Mouse (Mus musculus) limb, embryonic 13.5 days (tissue): ENCODE measurements around the gene Dnm3. TPM values are rescaled to one million over a fixed set of nuclear protein-coding genes. Genes with fewer than 3 reads are reported as not detected.
A peak's percentile ranks its signal among the peaks of the same experiment; 100 is the strongest.

ENCODE experiments used
- ATAC-seq: fragments of 200-750 bp; cut with Nextera tagmentation; 2 replicates; pipeline ENCODE4 v1.8.0; 2017; ENCODE audit warnings: low read depth, moderate number of reproducible peaks, moderate TSS enrichment; ENCODE audit not compliant: low FRiP score
- H3K27ac ChIP-seq: fragments of 300-500 bp; sonication (generic); 2 replicates; pipeline ENCODE4 v1.5.1; 2015; ENCODE audit warnings: inconsistent platforms, mild to moderate bottlenecking, moderate library complexity
- H3K27me3 ChIP-seq: fragments of 300-500 bp; sonication (generic); 2 replicates; pipeline ENCODE4 v1.6.1; 2015; ENCODE audit warnings: mild to moderate bottlenecking, inconsistent platforms
- H3K36me3 ChIP-seq: fragments of 300-500 bp; sonication (generic); 2 replicates; pipeline ENCODE4 v1.6.1; 2015; ENCODE audit warnings: inconsistent platforms, mild to moderate bottlenecking, moderate library complexity
- H3K4me1 ChIP-seq: fragments of 300-500 bp; sonication (generic); 2 replicates; pipeline ENCODE4 v1.6.1; 2015; ENCODE audit warnings: inconsistent platforms
- H3K4me2 ChIP-seq: fragments of 300-500 bp; sonication (generic); replicated peaks from 2 replicates; pipeline ENCODE4 v1.6.1; 2015; ENCODE audit warnings: inconsistent platforms, mild to moderate bottlenecking, moderate library complexity
- H3K4me3 ChIP-seq: fragments of 300-500 bp; sonication (generic); 2 replicates; pipeline ENCODE4 v1.5.1; 2015; ENCODE audit warnings: moderate library complexity, mild to moderate bottlenecking, inconsistent platforms
- H3K9ac ChIP-seq: fragments of 300-500 bp; sonication (generic); 2 replicates; pipeline ENCODE4 v1.6.1; 2015; ENCODE audit warnings: mild to moderate bottlenecking, inconsistent platforms
- H3K9me3 ChIP-seq: fragments of 300-500 bp; sonication (generic); 2 replicates; pipeline ENCODE4 v1.6.1; 2016; ENCODE audit warnings: inconsistent platforms
- WGBS: fragments of 180-500 bp; shearing (Covaris S2); methylation state at CpG from one replicate; pipeline ENCODE4 v1.1.7; 2015; 5-methylcytosine and 5-hydroxymethylcytosine counted together
- polyA plus RNA-seq: library from polyadenylated mRNA; unstranded; fragments of >200 nt; fragmentation: Nextera tagmentation; extraction: Ambion mirVana; gene quantifications from 2 replicates; pipeline ENCODE4 v1.2.1, GENCODE M21; 2015

Dnm3 gene
- polyA plus RNA-seq, 1 experiment from 2014 or later, result 28.0 TPM

GRCm38 (mm10) chr1:162015247-162015862, 462.5 kb downstream of the Dnm3 start:
- peak; percentile 75 for ATAC-seq
- H3K9ac ChIP-seq, result no peak overlapping the region
- peaks cover 83% of the 10 kb centered on the region for H3K4me1 ChIP-seq
- H3K4me3 ChIP-seq, result no peak overlapping the region
- H3K27ac ChIP-seq, result peak overlapping the region; percentile 99
- H3K9me3 ChIP-seq, result no peaks in the 10 kb centered on the region
- peaks cover 3% of the 10 kb centered on the region; the same call in 1 of the 2 replicates for H3K36me3 ChIP-seq
- WGBS, result 8% methylated on average over 8 of the region's 8 CpGs
- peak overlapping the region; percentile 28; the same call in 1 of the 2 replicates for H3K4me2 ChIP-seq
- no peaks in the 10 kb centered on the region for H3K27me3 ChIP-seq

GRCm38 (mm10) chr1:162013561-162013960, 464.3 kb downstream of the Dnm3 start:
- no peaks in the 10 kb centered on the region for H3K9me3 ChIP-seq
- no peak overlapping the region for H3K9ac ChIP-seq
- no peak overlapping the region for H3K4me3 ChIP-seq
- 84% methylated on average over 4 of the region's 4 CpGs for WGBS
- H3K36me3 ChIP-seq, result peaks cover 3% of the 10 kb centered on the region; the same call in 1 of the 2 replicates
- no peaks in the 10 kb centered on the region for H3K27me3 ChIP-seq
- H3K4me2 ChIP-seq, result no peak overlapping the region
- peaks cover 82% of the 10 kb centered on the region for H3K4me1 ChIP-seq
- H3K27ac ChIP-seq, result peak overlapping the region; percentile 99
- no peak for ATAC-seq

DNA sequence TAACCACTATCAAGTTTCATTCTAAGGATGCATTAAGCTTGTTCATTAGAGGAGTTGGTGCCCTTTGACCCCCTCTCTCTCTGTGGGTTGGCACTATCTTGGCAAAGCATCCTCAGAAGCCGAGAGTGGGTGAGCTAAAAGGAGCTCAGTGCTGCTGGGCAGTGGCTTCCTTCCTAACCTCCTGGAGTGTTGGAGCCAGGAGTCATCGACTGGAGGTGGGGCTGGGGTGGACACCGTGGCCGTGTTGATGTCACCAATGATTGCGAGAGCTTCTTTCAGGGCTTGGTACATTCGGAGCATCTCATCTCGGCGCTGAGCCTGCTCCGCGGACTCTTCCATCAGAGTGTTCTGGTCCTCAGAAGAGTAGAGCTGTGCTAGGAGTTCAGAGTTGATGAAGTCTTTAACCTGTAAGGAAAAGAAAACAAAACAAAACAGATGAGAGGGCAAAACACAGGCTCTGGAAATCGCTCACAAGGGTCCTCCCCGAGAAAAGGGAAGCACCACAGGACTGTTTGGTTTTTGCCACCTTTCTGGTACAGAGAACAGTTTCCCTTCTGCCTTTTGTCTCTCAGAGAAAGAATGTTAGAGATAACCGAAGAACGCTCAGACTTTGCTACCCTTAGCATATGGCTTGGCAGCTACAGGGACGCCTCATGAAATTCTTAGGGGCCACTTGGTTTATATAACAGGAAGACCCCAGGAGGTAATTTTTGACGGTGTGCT, 466.1 kb downstream of the Dnm3 start:
- no peaks in the 10 kb centered on the region for H3K9me3 ChIP-seq
- H3K4me1 ChIP-seq, result peaks cover 81% of the 10 kb centered on the region
- H3K36me3 ChIP-seq, result peaks cover 3% of the 10 kb centered on the region; the same call in 1 of the 2 replicates
- H3K27ac ChIP-seq, result peak overlapping the region; percentile 61; the same call in 1 of the 2 replicates
- no peaks in the 10 kb centered on the region for H3K27me3 ChIP-seq
- no peak overlapping the region for H3K4me3 ChIP-seq
- 74% methylated on average over 16 of the region's 16 CpGs for WGBS
- ATAC-seq, result no peak
- H3K9ac ChIP-seq, result no peak overlapping the region
- H3K4me2 ChIP-seq, result no peak overlapping the region

GRCm38 (mm10) chr1:162009086-162009485, 468.7 kb downstream of the Dnm3 start:
- peak overlapping the region; percentile 45 for H3K4me2 ChIP-seq
- H3K4me3 ChIP-seq, result no peak overlapping the region
- H3K27me3 ChIP-seq, result no peaks in the 10 kb centered on the region
- peaks cover 79% of the 10 kb centered on the region for H3K4me1 ChIP-seq
- peak overlapping the region; percentile 99 for H3K27ac ChIP-seq
- ATAC-seq, result 0 out of 2 replicates have a peak, but pooled peaks have one; percentile 3
- WGBS, result 13% methylated on average over 8 of the region's 8 CpGs
- H3K9ac ChIP-seq, result peak overlapping the region; percentile 53
- no peaks in the 10 kb centered on the region for H3K9me3 ChIP-seq
- peaks cover 3% of the 10 kb centered on the region; the same call in 1 of the 2 replicates for H3K36me3 ChIP-seq

GRCm38 (mm10) chr1:162008631-162009067, 469.2 kb downstream of the Dnm3 start:
- Histone ChIP-seq H3K9me3 (no peaks in the 10 kb centered on the region), H3K27me3 (no peaks in the 10 kb centered on the region), H3K4me3 (peak overlapping the region; percentile 2; the same call in 1 of the 2 replicates), H3K36me3 (peaks cover 3% of the 10 kb centered on the region; the same call in 1 of the 2 replicates), H3K9ac (peak overlapping the region; percentile 53), H3K27ac (peak overlapping the region; percentile 99), H3K4me1 (peaks cover 79% of the 10 kb centered on the region), H3K4me2 (peak overlapping the region; percentile 45)
- peak; percentile 74 for ATAC-seq
- 7% methylated on average over 8 of the region's 8 CpGs for WGBS

GRCm38 (mm10) chr1:162008208-162008607, 469.6 kb downstream of the Dnm3 start:
- peak; percentile 57; the same call in 1 of the 2 replicates for ATAC-seq
- H3K4me2 ChIP-seq, result peak overlapping the region; percentile 45
- H3K9me3 ChIP-seq, result no peaks in the 10 kb centered on the region
- H3K36me3 ChIP-seq, result peaks cover 3% of the 10 kb centered on the region; the same call in 1 of the 2 replicates
- H3K27ac ChIP-seq, result peak overlapping the region; percentile 99
- peak overlapping the region; percentile 53 for H3K9ac ChIP-seq
- peak overlapping the region; percentile 2; the same call in 1 of the 2 replicates for H3K4me3 ChIP-seq
- H3K4me1 ChIP-seq, result peaks cover 79% of the 10 kb centered on the region
- WGBS, result 12% methylated on average over 4 of the region's 4 CpGs
- H3K27me3 ChIP-seq, result no peaks in the 10 kb centered on the region

GRCm38 (mm10) chr1:162006109-162006508, 471.7 kb downstream of the Dnm3 start:
- Histone ChIP-seq H3K4me2 (peak overlapping the region; percentile 35; the same call in 1 of the 2 replicates), H3K36me3 (peaks cover 3% of the 10 kb centered on the region; the same call in 1 of the 2 replicates), H3K9me3 (no peaks in the 10 kb centered on the region), H3K27ac (peak overlapping the region; percentile 99; the same call in 1 of the 2 replicates), H3K9ac (peak overlapping the region; percentile 43; the same call in 1 of the 2 replicates), H3K27me3 (no peaks in the 10 kb centered on the region), H3K4me1 (peaks cover 90% of the 10 kb centered on the region), H3K4me3 (no peak overlapping the region)
- 64% methylated on average over 9 of the region's 9 CpGs for WGBS
- ATAC-seq, result no peak

DNA sequence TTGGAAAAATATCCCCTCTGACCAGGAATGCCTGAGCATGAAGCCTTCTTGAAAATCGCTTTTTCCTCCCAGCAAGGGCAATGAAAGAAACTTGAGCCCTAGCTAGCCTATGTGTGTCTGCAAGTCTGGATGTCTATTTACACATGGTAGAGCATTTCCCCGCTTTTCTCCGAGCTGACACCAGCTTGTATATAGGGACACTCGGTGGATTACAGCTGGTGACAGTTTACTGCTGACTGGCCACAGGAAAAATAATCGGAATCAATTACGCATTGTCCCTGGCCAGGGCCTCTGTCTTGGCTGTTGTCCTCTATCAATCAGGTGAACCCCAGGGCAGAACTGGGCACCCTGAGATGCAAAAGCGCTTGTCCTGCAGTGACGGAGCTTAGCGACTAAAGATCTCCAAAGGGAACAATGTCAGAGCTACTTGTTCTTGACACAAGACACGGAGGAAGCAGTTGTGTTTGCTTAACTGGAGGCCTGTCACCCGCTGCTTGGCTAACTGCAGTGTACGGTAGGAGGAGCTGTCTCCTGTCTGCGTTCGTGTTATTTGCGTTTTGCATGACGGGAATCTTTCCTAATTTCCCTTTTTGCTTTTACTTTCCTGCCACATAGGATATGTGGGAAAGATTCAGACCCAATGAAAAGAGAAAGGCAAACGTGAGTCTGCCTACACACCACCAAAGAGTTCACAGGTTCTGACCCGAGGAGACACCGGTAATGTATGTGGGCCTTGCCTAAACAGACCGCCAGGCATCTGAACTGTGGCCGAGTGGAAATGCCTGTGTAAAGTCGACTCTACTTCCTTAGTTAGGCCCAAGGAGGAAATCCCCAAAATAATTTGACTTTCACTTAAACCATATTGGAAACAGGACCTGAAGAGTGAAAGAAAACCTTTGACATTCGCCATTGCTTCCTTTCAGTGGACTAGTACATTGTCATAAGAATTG, 472.7 kb downstream of the Dnm3 start:
- Histone ChIP-seq H3K36me3 (no peaks in the 10 kb centered on the region), H3K9me3 (no peaks in the 10 kb centered on the region), H3K27me3 (no peaks in the 10 kb centered on the region), H3K9ac (peak overlapping the region; percentile 56), H3K4me1 (peaks cover 94% of the 10 kb centered on the region), H3K27ac (peak overlapping the region; percentile 98), H3K4me2 (peak overlapping the region; percentile 53), H3K4me3 (peak overlapping the region; percentile 10; the same call in 1 of the 2 replicates)
- no peak for ATAC-seq
- 37% methylated on average over 23 of the region's 23 CpGs for WGBS

DNA sequence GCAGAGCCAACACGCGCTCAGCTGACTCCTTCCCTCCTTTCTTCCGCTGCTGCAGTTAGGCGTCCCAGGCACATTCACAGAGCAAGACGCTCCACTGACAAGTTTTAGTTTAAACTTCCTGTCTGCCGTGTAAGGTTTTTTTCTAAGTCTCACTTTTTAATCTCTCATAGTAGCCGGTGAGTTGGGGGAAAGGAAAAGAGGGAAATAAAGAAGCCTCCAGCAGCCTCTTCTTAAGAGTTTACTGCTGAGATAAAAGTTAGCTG, 473.4 kb downstream of the Dnm3 start:
- H3K27ac ChIP-seq, result peak overlapping the region; percentile 98
- no peak overlapping the region for H3K4me3 ChIP-seq
- no peaks in the 10 kb centered on the region for H3K36me3 ChIP-seq
- ATAC-seq, result no peak
- peak overlapping the region; percentile 56 for H3K9ac ChIP-seq
- H3K4me2 ChIP-seq, result peak overlapping the region; percentile 53
- H3K27me3 ChIP-seq, result no peaks in the 10 kb centered on the region
- H3K9me3 ChIP-seq, result no peaks in the 10 kb centered on the region
- WGBS, result 12% methylated on average over 7 of the region's 7 CpGs
- peaks cover 94% of the 10 kb centered on the region for H3K4me1 ChIP-seq

GRCm38 (mm10) chr1:162003729-162004517, 473.9 kb downstream of the Dnm3 start:
- peak overlapping the region; percentile 56 for H3K9ac ChIP-seq
- H3K27me3 ChIP-seq, result no peaks in the 10 kb centered on the region
- ATAC-seq, result no peak
- no peaks in the 10 kb centered on the region for H3K36me3 ChIP-seq
- no peaks in the 10 kb centered on the region for H3K9me3 ChIP-seq
- WGBS, result 42% methylated on average over 14 of the region's 14 CpGs
- H3K4me2 ChIP-seq, result peak overlapping the region; percentile 53
- no peak overlapping the region for H3K4me3 ChIP-seq
- peaks cover 94% of the 10 kb centered on the region for H3K4me1 ChIP-seq
- peak overlapping the region; percentile 98 for H3K27ac ChIP-seq

- Histone ChIP-seq H3K4me3 (no peak overlapping the region), H3K4me1 (peaks cover 73% of the 10 kb centered on the region), H3K36me3 (no peaks in the 10 kb centered on the region), H3K9ac (no peak overlapping the region), H3K4me2 (peak overlapping the region; percentile 16; the same call in 1 of the 2 replicates), H3K9me3 (no peaks in the 10 kb centered on the region), H3K27me3 (no peaks in the 10 kb centered on the region), H3K27ac (peak overlapping the region; percentile 98)
- ATAC-seq, result peak; percentile 52
- 19% methylated on average over 8 of the region's 8 CpGs for WGBS
Measured at GRCm38 (mm10) chr1:162001328-162001727, 476.5 kb downstream of the Dnm3 start.
